Mouse (Mus musculus): ENCODE results near the gene Tsr2. TPM values are rescaled to one million over a fixed set of nuclear protein-coding genes. Genes with fewer than 3 reads are reported as not detected.
A peak's percentile ranks its signal among the peaks of the same experiment; 100 is the strongest.

Gene Tsr2
- total RNA-seq (2021): 32.9 and 33.6 TPM in 2 replicates
- long read RNA-seq, experiment 1, transcript Tsr2-202 (5 exons, 3,796 nt): major isoform, 19 of 27 reads
- long read RNA-seq, experiment 1, partial matches to known transcripts: 1 of 27 reads
- long read RNA-seq, experiment 1, other reads (novel, unspliced or antisense): 2 of 27 reads
- long read RNA-seq, experiment 2, transcript Tsr2-202 (5 exons, 3,796 nt): major isoform, 9 of 13 reads
- long read RNA-seq, experiment 2, partial matches to known transcripts: 0 of 13 reads
- long read RNA-seq, experiment 2, other reads (novel, unspliced or antisense): 0 of 13 reads

GRCm38 (mm10) chrX:151096171-151097058 is at the start of gene Tsr2:
TSS of gene Tsr2 (minus strand) at chrX:151096543.
- DNase-seq: peak; percentile 84

- peak; percentile 10 for DNase-seq
Observed at GRCm38 (mm10) chrX:151132785-151133184, 36.4 kb upstream of the Tsr2 start.

DNA sequence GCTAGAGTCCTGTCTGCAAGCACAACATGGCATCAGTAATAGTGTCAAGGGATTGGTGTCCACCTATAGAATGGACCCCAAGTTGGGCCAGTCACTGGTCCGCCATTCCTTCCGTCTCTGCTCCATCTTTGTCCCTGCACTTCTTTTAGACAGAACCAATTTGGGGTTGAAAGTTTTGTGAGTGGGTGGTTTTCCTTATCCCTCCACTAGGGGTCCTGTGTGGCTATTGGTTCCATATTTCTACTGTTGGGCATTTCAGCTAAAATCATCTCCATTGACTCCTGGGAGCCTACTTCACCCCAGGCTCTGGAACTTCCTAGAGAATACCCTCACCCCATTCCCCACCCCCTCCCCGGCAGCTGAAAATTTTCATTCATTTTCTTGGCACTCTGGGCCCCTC is 34.1 kb upstream of the Tsr2 start:
- DNase-seq: no peak

GRCm38 (mm10) chrX:151123933-151124332 is 27.6 kb upstream of the Tsr2 start:
- DNase-seq: no peak

DNA sequence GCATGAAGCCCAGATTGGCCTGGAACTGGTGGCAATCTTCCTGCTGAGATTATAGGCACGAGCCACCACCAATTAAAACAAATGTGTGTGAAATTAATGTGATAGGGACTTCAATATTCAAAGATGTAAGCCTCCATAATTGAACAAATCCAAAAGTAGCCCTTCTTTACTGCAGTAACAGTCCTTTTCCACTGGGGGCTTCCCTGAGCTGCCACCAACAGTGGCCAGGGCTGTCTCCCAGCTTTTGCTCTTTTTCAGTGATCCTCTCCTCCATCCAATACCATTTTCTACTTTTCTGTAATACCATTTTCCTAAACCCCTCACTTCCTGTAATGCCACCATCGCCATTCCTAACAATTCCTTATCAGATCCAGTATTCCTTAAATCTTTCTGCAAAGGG is 21.1 kb upstream of the Tsr2 start:
- DNase-seq: peak; percentile 14

DNA sequence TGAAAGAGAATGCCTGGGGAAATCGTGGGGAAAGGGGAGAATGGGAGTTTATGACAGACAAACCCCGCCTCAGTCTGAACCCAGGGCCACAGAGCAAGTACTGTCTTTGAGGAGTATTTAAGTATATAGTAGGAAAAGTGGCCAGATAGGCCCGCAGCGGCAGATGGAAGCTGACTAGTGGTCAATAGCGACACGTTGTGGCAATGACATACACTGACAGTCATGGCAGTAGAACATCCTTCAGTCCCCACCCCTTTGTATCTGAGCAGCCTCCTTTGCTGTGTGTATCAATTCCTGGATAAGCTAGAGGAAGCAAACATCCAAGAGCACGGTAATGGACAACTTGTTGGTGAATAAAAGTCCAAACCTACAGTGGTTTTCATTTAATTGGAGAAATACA is 20.5 kb upstream of the Tsr2 start:
- DNase-seq: peak; percentile 57

DNA sequence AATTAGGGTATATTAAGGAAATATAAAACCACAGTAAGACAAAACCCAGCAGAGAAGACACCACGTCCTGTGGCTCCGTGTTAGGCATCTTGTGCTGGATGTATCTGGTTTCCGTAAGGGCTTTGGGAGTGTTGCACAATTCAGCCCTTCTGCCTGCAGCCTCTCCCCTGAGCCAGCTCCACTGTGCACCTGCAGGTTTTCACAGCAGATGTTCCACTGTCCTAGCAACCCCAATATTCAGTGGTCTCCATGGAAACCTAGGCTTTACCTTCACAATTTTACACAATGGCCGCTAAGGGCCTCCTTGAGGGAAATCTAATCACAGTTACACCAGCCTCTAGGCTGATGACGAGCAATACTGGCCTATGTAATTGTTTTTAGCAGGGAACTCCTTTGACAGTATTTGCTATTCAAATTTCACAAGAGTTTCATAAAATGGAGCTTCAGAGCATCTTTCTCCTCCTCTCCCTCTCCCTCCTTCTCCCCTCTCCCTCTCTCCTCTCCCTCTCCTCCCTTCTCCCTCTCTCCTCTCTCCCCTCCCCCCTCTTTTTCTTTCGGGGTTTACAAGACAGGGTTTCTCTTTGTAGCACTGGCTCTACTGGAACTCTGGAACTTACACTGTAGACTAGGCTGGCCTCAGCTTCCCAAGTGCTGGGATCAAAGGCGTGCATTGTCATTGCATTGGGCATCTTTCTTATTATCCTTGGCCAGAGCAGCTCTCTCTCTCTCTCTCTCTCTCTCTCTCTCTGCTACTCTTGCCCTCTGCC is 11.1 kb upstream of the Tsr2 start:
- DNase-seq: no peak

- no peak for DNase-seq
Observed at GRCm38 (mm10) chrX:151087418-151087817, 8.9 kb downstream of the Tsr2 start.

DNA sequence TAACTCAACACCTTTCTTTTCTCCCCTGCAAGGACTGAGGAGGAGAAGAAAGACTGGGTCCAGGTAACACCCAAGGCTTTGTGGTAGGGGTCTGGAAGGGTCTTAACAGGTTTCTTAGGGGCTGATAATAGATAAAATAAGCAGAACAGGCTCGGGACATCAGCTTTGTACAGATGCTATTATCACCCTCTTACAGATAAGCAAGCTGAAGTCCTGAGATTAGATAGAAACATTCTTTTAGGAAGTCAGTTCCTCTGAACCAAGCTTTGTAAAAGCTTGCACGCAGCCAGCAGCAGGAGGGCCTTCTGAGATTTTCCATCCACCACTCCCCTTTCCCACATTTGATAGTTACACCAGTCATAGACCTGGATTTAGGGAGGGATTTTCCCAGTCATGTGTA is 10.7 kb downstream of the Tsr2 start:
- no peak for DNase-seq

DNA sequence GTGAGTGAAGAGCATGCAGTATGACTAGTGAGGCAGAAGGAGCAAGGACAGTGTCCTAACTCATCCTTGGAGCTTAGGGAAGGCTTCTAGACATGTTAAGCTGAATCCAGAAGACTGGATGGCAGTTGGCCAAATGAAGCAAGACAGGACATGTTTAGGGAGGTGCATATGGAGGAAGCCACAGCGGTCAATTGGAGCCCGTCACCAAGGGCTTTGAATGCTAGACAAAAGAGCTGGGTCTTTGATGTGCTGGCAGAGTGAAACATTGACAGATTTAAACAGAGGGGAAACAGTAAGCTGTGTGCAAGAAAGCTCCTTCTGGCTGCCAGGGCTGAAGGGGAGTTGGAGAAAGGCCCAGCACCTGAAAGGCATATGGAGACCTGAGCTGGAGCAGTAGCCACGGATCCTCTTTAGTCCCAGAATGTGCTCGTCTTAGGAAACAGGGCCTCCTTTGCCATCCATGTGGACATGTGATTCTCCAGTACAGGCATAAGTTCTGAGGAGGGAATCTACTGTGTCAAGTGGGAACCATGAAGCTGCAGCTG is 19.3 kb downstream of the Tsr2 start:
- peak; percentile 7 for DNase-seq

GRCm38 (mm10) chrX:151076007-151076406 is 20.3 kb downstream of the Tsr2 start:
- DNase-seq: peak; percentile 9

GRCm38 (mm10) chrX:151067876-151068275 is 28.5 kb downstream of the Tsr2 start:
- DNase-seq: no peak

- peak; percentile 57 for DNase-seq
Observed at GRCm38 (mm10) chrX:151066071-151066666, 30.2 kb downstream of the Tsr2 start.

DNA sequence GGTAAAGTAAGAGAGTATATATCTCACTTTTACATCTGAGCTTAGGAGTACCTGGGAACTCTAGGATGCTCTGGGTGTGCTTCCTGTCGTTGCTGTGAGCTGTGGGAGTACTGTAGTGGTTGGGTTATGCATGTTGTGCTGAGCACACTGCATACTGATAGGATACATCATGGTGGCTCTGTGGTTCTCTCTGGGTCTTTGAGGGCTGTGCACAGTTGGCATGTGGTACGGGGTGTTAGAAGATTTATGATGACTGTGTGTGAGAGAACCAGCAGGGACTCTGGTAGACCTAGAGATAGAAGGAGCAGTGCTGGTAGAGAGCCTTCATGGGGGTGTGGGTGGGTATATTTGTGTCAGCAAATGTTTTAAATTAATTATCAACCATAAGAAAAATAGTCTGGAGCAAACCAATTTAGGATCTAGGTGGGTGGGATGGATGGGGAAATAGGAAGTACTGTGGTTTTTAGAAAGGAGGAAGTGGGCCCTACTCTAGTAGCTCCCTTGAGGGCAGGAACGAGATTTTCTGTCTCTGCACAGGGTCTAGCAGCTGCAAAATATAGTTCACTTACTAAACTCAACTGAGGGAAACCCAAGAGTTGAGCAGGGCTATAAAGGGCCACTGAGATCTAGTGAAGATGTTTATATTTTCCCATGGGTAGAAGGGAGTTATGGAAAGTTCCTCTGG is 34.6 kb downstream of the Tsr2 start:
- DNase-seq: no peak

- DNase-seq: no peak
Observed at GRCm38 (mm10) chrX:151059346-151059745, 37.0 kb downstream of the Tsr2 start.

DNA sequence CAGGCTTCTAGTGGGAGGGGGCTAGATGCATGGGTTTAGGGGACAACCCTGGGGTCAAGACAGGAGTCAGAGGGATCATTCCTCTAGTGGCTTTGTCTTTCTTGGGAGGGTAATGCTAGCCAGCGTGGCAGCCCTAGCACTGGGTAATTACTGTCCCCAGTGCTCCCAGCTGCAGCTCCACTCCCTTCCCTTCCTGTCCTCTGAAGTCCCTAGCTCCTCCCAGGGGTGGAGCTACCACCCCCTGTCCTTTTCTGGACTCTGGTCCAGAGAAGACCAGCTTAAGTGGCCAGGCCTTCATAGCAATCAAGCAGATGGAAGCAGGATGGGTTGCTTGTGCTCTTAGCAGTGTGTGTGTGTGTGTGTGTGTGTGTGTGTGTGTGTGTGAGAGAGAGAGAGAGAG is 40.8 kb downstream of the Tsr2 start:
- peak; percentile 34 for DNase-seq

GRCm38 (mm10) chrX:151054489-151054888 is 41.9 kb downstream of the Tsr2 start:
- peak; percentile 38 for DNase-seq

- peak; percentile 65 for DNase-seq
Observed at GRCm38 (mm10) chrX:151050337-151050736, 46.0 kb downstream of the Tsr2 start.

DNA sequence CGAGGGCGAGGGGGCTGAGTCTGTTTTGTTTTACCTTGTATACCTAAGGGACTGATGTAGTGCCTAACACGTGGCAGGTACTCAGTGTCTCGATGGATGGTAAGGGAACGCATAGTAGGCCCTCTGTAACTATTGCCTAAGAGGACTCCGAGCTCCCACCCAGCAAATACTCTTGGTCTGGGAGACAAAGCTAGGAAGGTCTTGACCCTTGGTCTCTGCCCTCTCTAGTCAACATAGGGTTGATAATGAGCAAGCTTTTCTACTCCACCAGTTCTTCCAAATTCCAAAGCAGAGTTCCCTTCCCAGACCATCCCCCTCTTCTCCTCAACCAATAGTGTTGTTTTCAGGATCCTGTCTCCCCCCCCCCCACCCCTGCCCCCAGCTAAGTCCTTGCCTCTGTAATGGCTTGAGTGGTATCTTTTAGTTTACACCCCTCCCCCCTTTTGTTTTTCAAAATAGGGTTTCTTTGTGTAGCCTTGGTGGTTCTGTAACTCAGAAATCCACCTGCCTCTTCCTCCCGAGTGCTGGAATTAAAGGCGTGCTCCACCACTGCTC is 46.6 kb downstream of the Tsr2 start:
- DNase-seq: no peak

DNA sequence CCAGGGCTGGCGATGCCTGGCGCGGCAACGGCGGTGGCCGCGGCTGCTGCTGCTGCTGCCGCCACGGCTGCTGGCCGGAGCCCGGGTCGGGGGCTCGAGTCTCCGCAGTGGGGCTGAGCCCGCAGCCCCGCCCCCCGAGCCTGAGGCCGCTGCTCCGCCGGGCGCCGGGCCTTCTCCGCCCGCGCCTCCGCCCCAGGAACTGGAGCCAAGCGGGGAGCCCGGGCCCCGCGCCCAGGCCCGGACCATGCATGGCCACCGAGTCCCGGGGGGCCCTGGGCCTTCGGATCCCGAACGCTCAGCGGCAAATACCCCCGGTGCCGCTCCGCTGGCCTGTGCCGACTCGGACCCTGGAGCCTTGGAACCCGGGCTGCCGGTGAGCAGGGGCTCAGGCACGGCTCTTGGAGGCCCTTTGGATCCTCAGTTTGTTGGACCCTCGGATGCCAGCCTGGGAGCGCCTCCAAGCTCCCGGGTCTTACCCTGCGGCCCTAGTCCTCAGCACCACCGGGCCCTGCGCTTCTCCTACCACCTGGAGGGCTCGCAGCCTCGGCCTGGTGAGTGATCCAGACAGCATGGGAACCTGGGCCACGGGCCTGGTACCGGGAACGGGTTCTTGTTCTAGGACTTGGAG is 48.8 kb downstream of the Tsr2 start:
- peak; percentile 55 for DNase-seq

Measured in adrenal gland, postnatal 14 days (tissue).